Mouse (Mus musculus): ENCODE measurements around the gene Tspo.

Gene Tspo

DNA sequence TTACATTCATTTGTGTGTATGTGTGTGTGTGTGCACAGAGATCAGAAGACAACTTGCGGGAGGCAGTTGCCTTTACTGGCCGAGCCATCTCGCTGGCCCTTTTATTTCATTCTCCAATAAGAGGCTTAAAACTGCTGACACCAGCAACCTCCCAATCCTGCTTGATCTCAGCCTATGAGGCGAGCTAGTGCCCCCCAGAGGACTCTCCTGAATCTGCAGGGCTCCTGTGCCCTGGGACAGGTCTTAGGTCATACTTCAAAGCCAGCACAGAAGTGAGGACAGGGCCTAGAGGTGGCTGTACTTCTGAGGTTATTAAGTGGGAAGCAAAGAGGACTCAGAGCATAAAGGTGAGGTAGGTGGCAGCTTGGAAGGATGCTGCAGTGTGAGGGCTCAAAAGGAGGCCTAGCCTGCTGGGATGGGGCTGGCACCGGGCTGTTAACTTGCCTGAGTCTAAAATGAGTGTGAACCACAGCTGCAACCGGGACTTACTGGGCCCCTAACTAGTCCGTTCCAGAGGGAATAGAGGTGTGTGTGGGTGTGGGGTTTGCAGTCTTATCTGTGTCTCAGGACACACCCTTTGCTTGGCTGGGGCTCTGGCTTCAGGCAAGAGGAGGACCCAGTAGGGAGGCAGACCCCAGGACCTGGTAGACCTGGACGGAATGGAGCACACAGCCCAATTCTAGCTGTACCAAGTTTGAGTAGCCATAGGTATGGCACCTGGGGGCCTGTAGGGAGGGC lies 20.2 kb downstream of the Tspo start:
- peak; percentile 68 to 82 for DNase-seq (ENCODE audit: low spot score in 2 of 2)

DNA sequence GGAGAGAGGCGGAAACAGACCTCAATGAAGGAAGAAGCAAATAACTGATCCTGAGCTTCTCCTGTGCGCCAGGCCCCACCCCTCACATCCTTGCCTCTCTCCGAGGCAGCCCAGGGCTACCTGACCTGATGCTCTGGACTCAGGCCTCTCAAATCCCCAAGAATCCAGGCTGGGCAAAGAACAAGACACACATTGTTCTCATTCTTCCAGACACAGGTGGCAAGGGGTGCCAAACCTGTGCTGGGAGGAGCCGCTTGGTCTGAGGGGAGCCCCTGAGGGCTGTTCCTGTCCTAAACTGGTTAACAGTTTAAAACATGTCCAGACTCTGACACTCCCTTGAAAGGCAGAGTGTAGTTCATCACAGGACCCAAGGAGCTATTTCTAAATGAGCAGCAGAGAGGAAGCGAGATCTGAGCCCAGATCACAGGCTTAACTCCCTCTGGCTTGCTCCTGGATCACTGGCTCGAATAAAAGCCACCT lies 21.4 kb downstream of the Tspo start:
- DNase-seq (ENCODE audit: low spot score in 2 of 2): no peak

DNA sequence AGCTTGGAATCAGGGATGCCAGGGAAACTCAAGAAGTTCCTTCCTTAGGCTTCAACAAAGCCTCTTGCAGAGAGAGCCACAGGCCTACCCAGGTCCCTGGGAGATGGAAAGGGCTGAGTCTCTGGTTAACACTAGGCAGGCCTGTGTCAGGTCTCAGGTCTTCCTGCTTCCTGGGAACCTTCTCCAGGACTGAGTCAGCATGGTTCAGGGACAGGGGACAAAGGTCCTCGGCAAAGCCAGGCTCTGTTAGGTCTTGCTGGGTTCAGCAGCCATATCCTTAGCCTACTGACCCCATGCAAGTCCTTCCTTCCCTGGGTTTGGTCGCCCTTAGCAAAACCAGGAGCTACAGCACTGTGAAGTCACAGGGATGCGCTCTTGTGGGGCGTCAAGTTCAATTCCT lies 27.4 kb downstream of the Tspo start:
- no peak for DNase-seq (ENCODE audit: low spot score in 2 of 2)

DNA sequence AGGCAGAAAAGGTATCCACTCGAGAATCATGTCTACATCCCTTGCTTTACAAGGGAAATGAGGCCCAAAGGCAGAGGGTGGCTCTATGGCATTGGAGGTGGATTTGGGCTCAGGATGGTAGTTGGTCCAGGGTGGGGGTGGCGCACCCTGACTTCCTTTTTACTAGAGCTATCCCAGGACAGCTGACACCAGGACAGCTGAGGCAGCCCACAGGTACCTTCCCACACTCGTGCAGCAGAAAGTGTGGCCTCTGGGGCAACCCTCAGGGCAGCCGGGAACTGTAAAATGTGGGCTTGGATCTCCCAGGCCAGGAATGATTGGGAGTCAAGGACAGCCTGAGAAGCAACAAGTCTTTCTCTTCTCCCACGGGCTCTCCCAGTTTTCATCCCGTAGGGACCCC lies 28.4 kb downstream of the Tspo start:
- no peak for DNase-seq (ENCODE audit: low spot score in 2 of 2)

DNA sequence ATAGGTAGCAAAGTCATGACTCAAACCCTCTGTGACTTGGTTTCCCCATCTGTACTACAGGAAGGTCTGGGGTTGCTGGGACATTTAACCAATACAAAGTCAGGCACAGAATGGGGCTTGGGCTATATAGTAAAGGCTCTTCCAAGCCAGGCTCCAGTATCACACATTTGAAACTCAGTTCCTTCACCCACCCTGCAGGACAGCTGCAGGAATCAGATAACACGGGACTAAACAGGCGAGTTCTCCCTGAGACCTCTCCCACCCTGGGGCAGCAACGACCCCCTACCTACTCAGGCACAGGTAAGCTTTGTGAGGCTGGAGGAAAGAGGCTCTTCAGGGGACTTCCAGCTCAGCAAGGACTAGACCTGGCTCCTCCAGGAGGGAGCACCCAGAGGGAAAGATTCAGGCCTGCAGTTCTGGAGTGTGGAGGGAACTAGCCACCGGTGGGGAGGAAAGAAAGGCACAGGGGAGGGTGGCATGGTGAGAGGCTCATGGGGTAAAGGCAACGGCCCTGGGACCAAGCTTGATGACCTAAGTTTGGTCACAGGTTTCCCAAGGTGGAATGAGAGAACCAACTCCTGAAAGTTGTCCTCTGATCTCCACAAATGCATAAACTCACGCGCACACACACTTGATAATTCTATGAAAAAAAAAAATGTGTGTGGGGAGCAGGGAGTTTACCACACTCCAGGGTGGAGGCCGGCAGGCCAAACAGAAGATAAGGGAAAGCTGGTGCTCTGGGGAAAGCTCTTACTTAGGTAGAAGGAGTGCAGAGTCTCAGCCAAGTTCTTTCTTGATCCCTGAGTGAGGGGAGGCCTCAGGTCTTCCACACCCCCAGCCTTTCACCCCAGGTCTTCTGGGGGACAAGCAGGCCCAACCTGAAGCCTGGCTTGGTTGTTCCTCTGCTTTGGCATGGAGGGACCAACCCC lies 29.1 kb downstream of the Tspo start:
- peak; percentile 65 to 77 for DNase-seq (ENCODE audit: low spot score in 2 of 2)

DNA sequence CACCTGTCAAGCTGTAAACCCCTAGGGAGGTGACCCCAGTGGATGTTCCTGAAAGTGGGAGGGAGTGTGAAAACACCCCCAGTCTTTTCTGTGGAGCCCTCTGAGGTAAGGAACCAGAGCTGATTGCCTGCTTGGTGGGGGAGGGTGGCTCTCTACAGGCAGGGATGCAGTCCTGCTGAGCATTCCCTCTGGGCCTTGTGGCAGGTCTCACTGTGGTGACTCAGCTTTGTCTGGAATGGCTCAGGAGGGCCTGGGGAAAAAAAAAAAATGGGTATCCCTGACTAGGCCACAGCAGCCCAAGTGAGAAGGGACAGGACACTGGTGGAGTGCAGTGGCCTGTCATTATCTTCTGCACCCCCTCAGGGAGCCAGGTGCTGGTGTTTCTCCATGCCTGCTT lies 29.8 kb downstream of the Tspo start:
- no peak for DNase-seq (ENCODE audit: low spot score in 2 of 2)

DNA sequence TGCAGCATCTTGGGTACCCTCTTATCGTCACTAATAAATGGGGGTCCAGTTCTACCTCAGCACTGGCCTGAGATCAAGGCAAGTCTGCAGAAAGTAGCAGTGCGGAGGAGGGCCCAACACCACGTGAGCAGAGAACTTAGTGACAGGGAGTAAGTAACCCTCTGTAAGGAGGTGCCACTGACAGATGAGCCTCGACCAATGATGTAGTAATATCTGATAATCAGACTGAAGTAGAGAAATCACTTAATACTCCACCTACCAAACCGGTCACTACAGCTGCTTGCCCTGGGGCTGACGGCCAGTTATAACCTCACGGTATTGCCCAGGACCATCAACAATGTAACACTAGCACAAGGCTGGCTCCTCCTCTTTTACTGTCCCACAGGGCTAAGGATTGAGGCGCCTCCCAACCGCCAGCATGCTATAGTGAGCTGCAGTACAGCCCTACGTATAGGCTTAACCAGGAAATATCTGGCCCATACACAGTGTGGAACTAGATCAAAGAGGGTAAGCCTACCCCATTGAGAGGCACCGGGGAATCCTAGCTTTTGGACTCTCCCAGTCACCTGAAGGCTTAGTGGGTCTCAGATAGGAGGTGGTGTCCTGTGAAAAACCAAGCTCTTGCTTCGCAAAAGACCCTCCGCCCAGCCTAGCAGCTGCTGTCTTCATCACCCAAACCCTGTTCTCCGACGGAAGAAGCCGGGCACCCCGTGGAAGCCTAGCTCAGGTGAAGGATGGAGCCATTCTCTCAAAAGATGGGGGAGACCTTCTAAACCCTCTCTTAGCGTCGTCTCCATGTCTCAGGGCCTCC lies 30.5 kb downstream of the Tspo start:
- peak; percentile 60 to 72 for DNase-seq (ENCODE audit: low spot score in 2 of 2)

DNA sequence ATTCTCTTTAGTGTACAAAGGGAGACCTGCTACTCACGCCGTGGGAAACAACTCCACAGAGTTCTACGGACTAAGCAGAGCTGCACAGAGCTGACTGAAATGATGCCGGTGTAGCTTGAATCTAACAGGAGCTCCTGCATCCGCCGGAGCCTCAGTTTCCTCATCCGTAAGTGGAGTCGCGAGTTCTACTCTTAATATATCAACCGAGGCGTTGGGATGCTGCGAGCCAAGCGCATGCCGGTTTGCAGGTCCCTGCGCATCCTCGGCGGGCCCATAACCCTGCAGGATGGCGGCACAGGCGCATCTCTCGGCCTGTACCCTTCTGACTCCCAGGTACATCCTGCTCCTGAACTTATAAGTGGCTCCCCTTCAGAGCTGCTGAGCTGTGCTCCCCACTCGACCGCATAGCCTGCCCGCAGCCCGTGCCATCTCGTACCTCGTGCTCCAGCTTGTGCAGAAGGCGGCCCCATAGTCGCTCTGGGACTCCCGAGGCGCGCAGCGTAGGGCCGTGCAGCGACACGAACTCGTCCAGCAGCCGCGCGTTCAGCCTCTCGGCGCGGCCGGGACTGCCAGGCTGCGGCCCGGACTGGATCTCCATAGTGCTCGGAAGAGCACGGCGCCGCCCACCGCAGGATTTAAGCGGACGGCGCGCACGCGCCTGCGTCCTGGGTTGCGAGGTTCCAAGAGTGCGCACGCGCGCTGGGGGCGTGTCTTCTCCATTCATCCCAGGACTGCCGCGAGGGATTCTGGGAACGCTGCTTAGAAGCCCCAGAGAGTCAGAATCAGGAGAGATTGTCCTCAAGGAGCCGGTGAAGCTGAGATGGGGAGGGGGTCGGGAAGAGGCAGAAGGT lies 31.3 kb downstream of the Tspo start, which contains the start of gene Ttll12:
Gene Ttll12 (minus strand): TSS at position 645 of the 851 bp plus-strand sequence.
- peak; percentile 93 to 96 for DNase-seq (ENCODE audit: low spot score in 2 of 2)

DNA sequence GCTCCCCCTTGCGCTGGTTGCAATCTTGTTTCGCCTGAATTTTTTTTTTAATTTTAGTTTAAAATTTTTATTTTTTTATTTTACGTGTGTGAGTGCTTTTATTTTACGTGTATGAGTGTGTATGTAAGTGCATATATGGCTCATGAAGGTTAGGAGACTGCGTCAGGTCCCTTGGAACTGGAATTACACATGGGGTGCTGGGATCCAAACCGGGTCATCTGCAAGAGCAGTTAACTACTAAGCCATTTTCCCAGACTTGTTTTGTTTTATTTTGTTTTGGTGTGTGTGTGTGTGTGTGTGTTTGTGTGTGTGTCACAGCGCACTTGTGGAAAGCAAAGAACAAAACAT lies 31.9 kb downstream of the Tspo start:
- no peak for DNase-seq (ENCODE audit: low spot score in 2 of 2)

DNA sequence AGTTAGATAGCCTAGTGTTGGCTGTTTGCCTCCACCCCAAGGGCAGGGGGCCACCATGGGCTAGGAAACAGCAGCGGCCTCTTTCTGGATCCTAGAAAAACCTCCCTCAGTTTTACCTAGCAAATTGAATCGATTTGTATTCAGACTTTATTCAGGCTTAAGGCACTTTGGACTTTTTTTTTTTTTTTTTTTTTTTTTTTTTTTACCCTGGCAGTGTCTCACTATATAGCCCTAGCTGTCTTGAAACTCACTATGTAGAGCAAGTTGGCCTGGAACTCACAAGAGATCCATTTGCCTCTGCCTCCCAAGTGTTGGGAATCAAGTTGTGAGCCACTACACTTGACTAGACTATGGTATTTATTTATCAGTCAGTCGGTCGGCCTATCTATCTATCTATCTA lies 33.4 kb downstream of the Tspo start:
- DNase-seq (ENCODE audit: low spot score in 2 of 2): no peak

DNA sequence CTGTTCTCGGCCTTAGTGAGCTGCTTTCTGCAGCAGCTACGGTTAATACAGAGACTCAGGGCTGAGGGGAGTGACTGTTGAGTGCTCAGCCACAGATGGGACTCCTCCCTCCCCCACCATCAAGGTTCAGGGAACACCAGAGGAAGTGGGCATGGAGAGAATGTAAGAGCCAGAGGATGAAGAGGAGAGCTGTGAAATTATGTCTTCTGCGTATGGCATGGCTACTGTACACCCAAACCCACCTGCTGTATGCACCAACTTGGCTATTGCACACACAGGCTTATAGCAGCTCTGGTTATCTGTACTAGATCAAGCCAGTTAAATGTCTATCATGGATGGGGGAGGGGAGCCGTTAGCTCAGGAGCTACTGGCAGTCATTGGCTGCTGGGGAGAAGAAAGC lies 37.8 kb downstream of the Tspo start:
- no peak for DNase-seq (ENCODE audit: low spot score in 2 of 2)

DNA sequence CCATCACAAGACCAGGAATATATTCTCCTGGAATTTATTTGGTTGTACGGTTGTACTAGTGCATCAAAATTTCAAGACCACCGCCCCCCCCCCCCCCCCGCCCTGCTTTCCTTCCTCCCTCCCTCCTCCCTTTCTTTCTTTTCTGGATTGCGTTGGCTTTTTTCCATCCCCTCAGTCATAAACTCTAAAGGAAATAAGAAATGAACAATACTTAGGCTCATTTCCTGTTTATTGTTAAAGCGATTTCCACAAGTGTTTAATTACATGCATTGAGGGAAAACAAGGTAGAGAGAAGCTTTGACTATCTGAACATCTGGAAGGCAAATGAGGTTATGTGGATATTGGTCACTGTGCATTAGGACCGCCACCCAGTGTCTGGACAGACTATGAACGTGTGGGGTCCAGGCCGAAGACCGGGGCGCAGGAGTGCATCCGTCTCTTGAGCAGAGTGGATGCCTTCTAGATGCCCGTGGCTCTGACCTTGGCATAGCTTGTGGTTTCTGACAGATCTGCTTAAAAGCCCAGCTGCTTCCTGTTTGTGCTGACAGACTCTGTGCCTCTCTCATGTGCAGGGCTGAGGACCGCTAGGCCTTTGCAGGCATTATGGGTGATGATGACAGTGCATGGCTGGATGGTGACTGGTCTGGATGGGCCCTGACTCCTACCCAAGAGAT lies 39.1 kb downstream of the Tspo start:
- DNase-seq (ENCODE audit: low spot score in 2 of 2): peak; percentile 55 to 75

DNA sequence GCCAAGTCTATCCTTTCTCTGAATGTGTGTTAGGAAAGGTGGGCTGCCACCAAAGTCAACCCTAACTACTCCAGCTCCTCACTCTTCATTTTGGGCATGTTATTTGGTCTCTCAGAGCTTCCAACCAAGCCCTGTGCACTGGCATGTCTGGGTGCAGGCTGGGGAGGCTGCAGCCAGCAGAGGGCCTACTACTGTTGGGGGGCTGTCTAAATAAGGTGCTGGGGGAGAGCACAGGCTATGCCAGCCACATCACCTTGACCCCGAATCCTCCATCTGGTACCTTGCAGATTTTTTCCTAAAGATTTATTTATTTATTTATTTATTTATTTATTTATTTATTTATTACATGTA lies 39.6 kb downstream of the Tspo start:
- peak in 1 of 2 experiments; percentile 66 for DNase-seq (ENCODE audit: low spot score in 2 of 2)

DNA sequence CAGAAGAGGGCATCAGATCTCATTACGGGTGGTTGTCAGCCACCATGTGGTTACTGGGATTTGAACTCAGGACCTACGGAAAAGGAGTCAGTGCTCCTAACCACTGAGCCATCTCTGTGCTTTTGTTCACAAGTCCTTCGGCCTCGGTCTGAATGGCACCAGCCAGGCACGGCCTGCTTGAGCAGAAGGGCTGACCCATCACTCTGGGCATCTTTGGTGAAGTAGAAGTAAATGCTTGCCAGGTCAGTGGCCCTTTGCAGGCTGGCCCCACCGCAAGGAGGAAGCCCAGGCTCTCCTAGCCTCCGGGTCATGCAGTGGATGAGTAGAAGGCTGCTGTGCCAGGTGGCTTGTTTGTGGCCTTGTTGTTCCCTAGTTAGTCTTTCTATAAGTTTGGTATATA lies 40.0 kb downstream of the Tspo start:
- no peak for DNase-seq (ENCODE audit: low spot score in 2 of 2)

DNA sequence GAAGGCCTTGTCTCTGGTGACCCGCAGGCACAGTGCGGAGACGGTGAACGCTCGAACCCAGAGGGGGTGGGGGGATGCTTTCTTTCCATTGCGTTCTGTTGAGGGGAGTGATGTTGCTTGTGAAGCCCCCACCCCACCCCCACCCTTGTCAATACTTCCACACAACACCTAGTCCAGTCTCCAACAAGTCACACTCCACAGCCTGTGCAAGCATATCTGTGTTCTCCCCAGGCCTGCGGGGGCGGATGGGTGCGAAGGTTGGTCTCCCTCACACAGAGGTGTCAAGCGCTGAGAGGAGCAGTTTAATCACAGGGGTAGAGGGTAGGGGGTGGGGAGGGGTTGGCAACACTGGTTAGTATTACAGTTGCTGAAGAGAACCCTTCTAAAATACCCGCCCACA lies 42.8 kb downstream of the Tspo start:
- DNase-seq (ENCODE audit: low spot score in 2 of 2): no peak

DNA sequence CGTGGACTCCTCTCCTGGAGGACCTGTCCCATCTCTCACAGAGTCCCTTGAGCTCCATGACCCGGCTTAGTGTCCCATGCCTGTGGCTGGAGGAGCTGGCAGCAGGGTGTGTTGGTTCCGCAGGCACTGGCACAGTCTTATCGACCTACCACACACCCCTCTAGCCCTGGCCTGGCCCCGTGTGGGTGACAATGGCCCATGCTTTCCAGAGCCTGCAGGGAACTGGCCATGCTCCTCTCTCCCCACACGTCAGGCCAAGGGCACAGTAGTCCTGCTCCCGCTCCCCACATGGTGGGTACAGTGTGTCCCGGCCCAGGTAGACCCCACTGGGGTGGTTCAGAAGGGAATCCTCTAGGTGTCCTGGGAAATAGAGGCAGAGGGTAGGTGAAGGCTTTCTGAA lies 43.3 kb downstream of the Tspo start:
- peak; percentile 78 to 83 for DNase-seq (ENCODE audit: low spot score in 2 of 2)

DNA sequence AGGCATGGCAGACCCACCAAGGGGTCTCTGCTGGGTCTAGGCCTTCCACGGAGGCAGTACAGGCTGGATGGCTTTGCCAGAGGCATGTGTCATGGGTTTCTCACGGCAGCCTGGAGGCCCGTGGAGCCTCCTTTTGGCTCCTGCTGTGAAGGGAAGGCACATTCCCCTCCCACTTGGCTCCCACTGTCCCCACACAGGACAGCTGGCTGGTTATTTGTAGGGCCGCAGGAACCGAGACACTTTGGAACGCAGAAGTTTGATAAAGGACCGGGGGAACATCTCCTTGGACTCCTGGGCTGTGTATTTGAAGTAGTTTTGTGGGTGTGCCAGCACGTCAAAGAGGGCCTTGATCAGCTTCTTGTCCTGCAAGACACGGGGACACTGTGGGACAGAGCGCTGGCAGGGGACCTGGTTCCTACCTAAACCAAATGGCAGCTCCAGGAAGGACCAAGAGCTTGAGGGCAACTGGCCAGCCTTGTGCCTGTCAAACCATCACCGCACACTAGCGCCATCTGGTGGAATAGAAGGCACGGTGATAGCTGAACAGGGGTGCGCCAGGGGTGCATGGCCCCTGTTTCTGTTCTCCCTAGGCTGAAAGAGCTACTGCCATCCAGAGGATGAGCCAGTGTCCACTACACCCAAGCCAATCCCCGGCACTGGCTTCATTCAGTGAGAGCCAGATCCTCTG lies 43.9 kb downstream of the Tspo start:
- peak; percentile 82 to 92 for DNase-seq (ENCODE audit: low spot score in 2 of 2)

DNA sequence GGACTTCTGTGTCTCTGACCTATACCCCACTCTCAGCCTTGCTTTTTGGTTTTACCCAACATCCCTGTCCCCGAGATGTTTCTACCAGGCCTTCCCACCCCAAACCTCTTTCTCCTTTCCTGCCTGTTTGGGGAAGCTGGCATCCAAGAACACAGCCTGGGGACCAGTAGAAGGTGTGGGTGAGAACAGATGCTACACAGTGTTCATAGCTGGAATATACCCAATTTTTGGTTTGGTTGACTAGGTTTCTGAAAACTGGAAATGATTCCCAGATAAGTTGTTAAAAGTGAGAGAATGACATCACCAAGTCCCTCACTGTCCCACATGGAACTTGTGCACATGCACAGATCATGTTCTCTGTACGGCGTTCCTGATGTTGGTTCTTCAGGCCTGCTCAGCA lies 51.9 kb downstream of the Tspo start:
- DNase-seq (ENCODE audit: low spot score in 2 of 2): no peak

Data from spleen, postnatal 4 days (tissue).